Comparison of ENCODE assay signal across 20 mouse cellular contexts in the genomic region with DNA sequence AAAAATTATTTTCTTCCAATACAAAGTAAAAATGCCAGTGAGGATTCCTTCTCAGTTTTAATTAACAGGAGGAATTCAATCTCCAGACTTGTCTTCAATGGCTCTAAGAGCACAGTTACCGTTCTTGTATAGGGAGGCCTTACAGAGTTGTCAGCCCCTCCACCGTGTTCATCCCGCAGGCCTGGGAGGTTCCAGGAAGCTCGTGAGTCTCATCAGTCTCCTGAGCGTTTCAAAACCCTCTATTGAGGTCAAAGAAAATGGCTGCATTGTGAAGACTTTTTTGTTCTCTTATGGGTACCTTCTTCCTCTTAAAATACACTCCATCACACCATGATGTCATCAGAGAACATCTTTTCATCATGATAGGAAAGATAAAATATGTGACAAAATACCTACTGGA.
DNase-seq lines count a peak whose midpoint lies in the region; ATAC-seq and TF ChIP-seq lines count a peak whose summit lies in the region.
"Had no signal": no experiment of that assay in that cellular context is flagged by ENCODE, and none has a peak within 500 bp of the region (broad histone marks: within the 10 kb centered on the region; RNA-seq: fewer than 3 reads in every experiment).

No protein-coding gene starts in this region.

- TF ChIP-seq CTCF in hindbrain, postnatal 0 days (IDR thresholded peaks at IDR 0.05; ENCODE audit: low read depth) = no peak

- 22% methylated on average over 5 of the region's 5 CpGs for WGBS in hindbrain, embryonic 11.5 days
- 13% methylated on average over 5 of the region's 5 CpGs for WGBS in hindbrain, postnatal 0 days
- 22% methylated on average over 5 of the region's 5 CpGs for WGBS in neural tube, embryonic 12.5 days

- no peak overlapping the region for H3K27ac ChIP-seq in hindbrain, embryonic 11.5 days (ENCODE audit: low read depth, low read length)
- H3K27ac ChIP-seq in hindbrain, postnatal 0 days = no peak overlapping the region
- no peak overlapping the region for H3K27ac ChIP-seq in neural tube, embryonic 12.5 days
- H3K27ac ChIP-seq: embryonic facial prominence, embryonic 12.5 days; forebrain, embryonic 12.5 days; heart, embryonic 10.5 days; intestine, embryonic 15.5 days had no signal

- H3K4me2 ChIP-seq in hindbrain, embryonic 11.5 days (replicated peaks; ENCODE audit: low read depth, low read length) = no peak overlapping the region
- no peak overlapping the region for H3K4me2 ChIP-seq in hindbrain, postnatal 0 days (ENCODE audit: low read depth, low read length)
- H3K4me2 ChIP-seq in neural tube, embryonic 12.5 days (replicated peaks) = no peak overlapping the region
- H3K4me2 ChIP-seq: embryonic facial prominence, embryonic 12.5 days; forebrain, embryonic 12.5 days; intestine, embryonic 15.5 days had no signal

- H3K4me3 ChIP-seq in hindbrain, embryonic 11.5 days (ENCODE audit: low read depth, low read length) = no peak overlapping the region
- no peak overlapping the region for H3K4me3 ChIP-seq in hindbrain, postnatal 0 days (ENCODE audit: low read length)
- H3K4me3 ChIP-seq in neural tube, embryonic 12.5 days = no peak overlapping the region
- H3K4me3 ChIP-seq: embryonic facial prominence, embryonic 12.5 days; forebrain, embryonic 12.5 days; heart, embryonic 10.5 days; intestine, embryonic 15.5 days had no signal

- H3K9ac ChIP-seq in hindbrain, embryonic 11.5 days (ENCODE audit: low read depth, low read length) = no peak overlapping the region
- no peak overlapping the region for H3K9ac ChIP-seq in hindbrain, postnatal 0 days (replicated peaks; ENCODE audit: low read length)
- H3K9ac ChIP-seq in neural tube, embryonic 12.5 days = no peak overlapping the region
- H3K9ac ChIP-seq: embryonic facial prominence, embryonic 12.5 days; forebrain, embryonic 12.5 days; forebrain, postnatal 0 days; intestine, embryonic 15.5 days had no signal

- peak; percentile 26 for DNase-seq in hindbrain, embryonic 11.5 days (ENCODE audit: low spot score)
- DNase-seq in hindbrain, postnatal 0 days (ENCODE audit: low spot score) = no peak
- no peak for DNase-seq in neural tube, embryonic 10.5 days (ENCODE audit: extremely low spot score, low spot score)
- DNase-seq in embryo, embryonic 10 days (ENCODE audit: low spot score) = peak; percentile 49
- DNase-seq in embryo, embryonic 9.5 days (ENCODE audit: extremely low spot score) = peak; percentile 10
- no peak for DNase-seq in lung, postnatal 10 days
- DNase-seq in adrenal gland, adult 8-10 months = no peak
- DNase-seq: adrenal gland, postnatal 10 days; cerebellum, adult 11-12 months; cerebellum, adult 9-10 months; cerebellum, postnatal 25 days; forebrain, postnatal 0 days; gastrocnemius, postnatal 14 days; heart, postnatal 10 days; heart, postnatal 4 days had no signal

- H3K9me3 ChIP-seq in hindbrain, embryonic 11.5 days (ENCODE audit: control insufficient read depth, low read length) = no peaks in the 10 kb centered on the region
- no peaks in the 10 kb centered on the region for H3K9me3 ChIP-seq in hindbrain, postnatal 0 days (ENCODE audit: low read length)
- no peaks in the 10 kb centered on the region for H3K9me3 ChIP-seq in neural tube, embryonic 12.5 days
- H3K9me3 ChIP-seq: embryonic facial prominence, embryonic 12.5 days; forebrain, embryonic 12.5 days; heart, embryonic 10.5 days; intestine, embryonic 15.5 days had no signal

- no peaks in the 10 kb centered on the region for H3K27me3 ChIP-seq in hindbrain, embryonic 11.5 days (ENCODE audit: control insufficient read depth, insufficient read depth, low read length)
- no peaks in the 10 kb centered on the region for H3K27me3 ChIP-seq in hindbrain, postnatal 0 days (ENCODE audit: insufficient read depth, low read length)
- H3K27me3 ChIP-seq in neural tube, embryonic 12.5 days (replicated peaks) = no peaks in the 10 kb centered on the region
- H3K27me3 ChIP-seq: embryonic facial prominence, embryonic 12.5 days; forebrain, embryonic 12.5 days; intestine, embryonic 15.5 days had no signal

- peak; percentile 72 for ATAC-seq in hindbrain, embryonic 11.5 days (ENCODE audit: low FRiP score)
- no peak for ATAC-seq in hindbrain, postnatal 0 days
- ATAC-seq in neural tube, embryonic 12.5 days (ENCODE audit: low FRiP score, low read depth) = peak; percentile 77; the same call in 1 of the 2 replicates
- ATAC-seq: forebrain, postnatal 0 days; intestine, embryonic 15.5 days had no signal

- H3K4me1 ChIP-seq in hindbrain, embryonic 11.5 days (replicated peaks; ENCODE audit: control insufficient read depth, insufficient read depth, low read length) = no peaks in the 10 kb centered on the region
- no peaks in the 10 kb centered on the region for H3K4me1 ChIP-seq in hindbrain, postnatal 0 days (ENCODE audit: insufficient read depth, low read length)
- no peaks in the 10 kb centered on the region for H3K4me1 ChIP-seq in neural tube, embryonic 12.5 days
- H3K4me1 ChIP-seq: embryonic facial prominence, embryonic 12.5 days; forebrain, embryonic 12.5 days; heart, embryonic 10.5 days; intestine, embryonic 15.5 days had no signal

- no peaks in the 10 kb centered on the region for H3K36me3 ChIP-seq in hindbrain, embryonic 11.5 days (ENCODE audit: control insufficient read depth, insufficient read depth, low read length)
- H3K36me3 ChIP-seq in hindbrain, postnatal 0 days (ENCODE audit: insufficient read depth, low read length) = no peaks in the 10 kb centered on the region
- no peaks in the 10 kb centered on the region for H3K36me3 ChIP-seq in neural tube, embryonic 12.5 days
- H3K36me3 ChIP-seq: embryonic facial prominence, embryonic 12.5 days; forebrain, embryonic 12.5 days; heart, embryonic 10.5 days; intestine, embryonic 15.5 days had no signal

Comparison
In these comparisons a context has a peak if more than half of its experiments do, and no peak if none do; other contexts are left out.
1. DNase-seq: peak in hindbrain, embryonic 11.5 days (single experiment), embryo, embryonic 10 days (single experiment) and embryo, embryonic 9.5 days (single experiment); none in hindbrain, postnatal 0 days (single experiment), neural tube, embryonic 10.5 days (single experiment), lung, postnatal 10 days (single experiment) and adrenal gland, adult 8-10 months (single experiment).